Mouse (Mus musculus) megakaryocyte, embryonic 14.5 days (primary cell): ENCODE measurements around the gene Kcnc3.

ENCODE experiments used
- FLI1 ChIP-seq: IDR thresholded peaks from 2 replicates; pipeline ENCODE4 v1.6.1; 2012; ENCODE audit warnings: low read length, inconsistent platforms, mixed read lengths
- GATA1 ChIP-seq: IDR thresholded peaks from 3 replicates; pipeline ENCODE4 v1.6.1; 2012; ENCODE audit warnings: mixed read lengths, low read length, inconsistent platforms, borderline replicate concordance

GRCm38 (mm10) chr7:44547041-44547440, 43.4 kb upstream of the Kcnc3 start:
- TF ChIP-seq FLI1 (no peak), GATA1 (no peak)
